Mouse (Mus musculus): ENCODE results near the gene Mbd3. TPM values are rescaled to one million over a fixed set of nuclear protein-coding genes. Genes with fewer than 3 reads are reported as not detected.

Gene Mbd3
- total and polyA plus RNA-seq, 3 experiments: 48.7 to 131 (median 67.0) TPM

DNA sequence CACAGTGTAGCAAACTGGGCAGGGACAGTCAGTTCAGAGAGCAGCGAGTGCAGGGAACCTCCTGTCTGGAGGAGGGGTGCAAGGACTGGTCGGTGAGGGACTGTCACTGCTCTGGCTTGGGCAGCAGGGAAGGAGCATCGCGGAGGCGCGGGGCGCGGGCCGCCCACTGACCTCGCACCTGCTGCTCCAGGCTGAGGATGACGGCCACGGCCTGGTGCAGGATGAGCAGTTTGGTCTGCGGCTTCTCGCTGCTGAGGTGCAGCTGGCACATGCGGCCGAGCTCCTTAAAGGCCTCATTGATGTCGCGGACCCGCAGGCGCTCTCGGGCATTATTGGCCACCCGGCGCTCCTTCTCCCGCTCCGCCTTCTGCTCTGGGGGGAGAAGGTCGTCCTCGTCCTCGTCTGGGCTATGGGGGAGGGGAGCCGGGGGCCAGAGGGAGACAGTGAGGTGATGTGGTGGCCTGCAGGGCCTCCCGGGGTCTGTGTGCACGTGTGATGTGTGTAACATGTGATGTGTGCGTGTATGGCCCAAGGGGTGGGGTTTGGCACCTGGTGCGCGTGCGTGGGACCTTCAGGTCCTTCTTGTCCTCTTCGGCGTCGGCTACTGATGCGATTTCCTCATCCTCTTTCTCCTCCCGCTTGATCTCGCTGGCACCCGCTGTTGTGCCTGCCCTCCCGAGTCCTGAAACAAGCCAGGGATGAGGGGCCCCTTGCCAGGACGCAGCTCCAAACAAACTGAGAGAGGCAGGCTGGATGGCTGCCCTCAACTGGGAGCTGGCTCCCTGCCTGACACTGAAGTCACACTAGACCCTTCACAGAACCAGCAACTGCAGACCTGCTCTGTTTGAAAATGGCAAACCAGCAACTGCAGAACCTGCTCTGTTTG, 13.5 kb upstream of the Mbd3 start:
- no peak overlapping the region for H3K9ac ChIP-seq (ENCODE audit: insufficient read depth, low read depth)
- H3K4me1 ChIP-seq (ENCODE audit: control insufficient read depth in 1 of 2, insufficient read depth in 2 of 2): peaks cover 4% of the 10 kb centered on the region in 2 experiments; a peak in 2 of 4 replicates
- no peak overlapping the region for H3K27ac ChIP-seq (ENCODE audit: insufficient read depth, low read depth)
- H3K79me2 ChIP-seq (replicated peaks; ENCODE audit: control insufficient read depth, extremely low read depth, insufficient read depth, poor library complexity, severe bottlenecking): no peaks in the 10 kb centered on the region
- no peaks in the 10 kb centered on the region for H3K27me3 ChIP-seq (replicated peaks)
- DNase-seq (ENCODE audit: extremely low read depth): no peak
- dilution Hi-C loops (cut with MboI; ENCODE audit: extremely low pct_ligation_motif_present, extremely low pct_unique_long_range_greater_than_20kb, low sequenced_read_pairs) (no loop called here), in situ Hi-C loops (cut with MboI; ENCODE audit: low pct_ligation_motif_present, low pct_unique_long_range_greater_than_20kb, low sequenced_read_pairs) (no loop called here)
- H3K4me3 ChIP-seq (replicated peaks in 1 of 3; ENCODE audit: low read depth in 2 of 3, low read length in 2 of 3, poor library complexity in 1 of 3): no peak overlapping the region
- no peak overlapping the region for H3K4me2 ChIP-seq (ENCODE audit: insufficient read depth, low read depth, poor library complexity, severe bottlenecking)
- TF ChIP-seq ZNF384 (IDR thresholded peaks at IDR 0.05; ENCODE audit: low read depth, low read length) (no peak), POLR2A (IDR thresholded peaks at IDR 0.05; ENCODE audit: low read depth, low read length) (0 out of 2 replicates have a peak, but pooled peaks have one; percentile 13)
- no peaks in the 10 kb centered on the region for H3K9me3 ChIP-seq (replicated peaks; ENCODE audit: low read length)
- peaks cover 90 to 99% of the 10 kb centered on the region in 2 experiments for H3K36me3 ChIP-seq (replicated peaks in 1 of 2; ENCODE audit: control insufficient read depth in 1 of 2, insufficient read depth in 1 of 2, low read length in 1 of 2)

DNA sequence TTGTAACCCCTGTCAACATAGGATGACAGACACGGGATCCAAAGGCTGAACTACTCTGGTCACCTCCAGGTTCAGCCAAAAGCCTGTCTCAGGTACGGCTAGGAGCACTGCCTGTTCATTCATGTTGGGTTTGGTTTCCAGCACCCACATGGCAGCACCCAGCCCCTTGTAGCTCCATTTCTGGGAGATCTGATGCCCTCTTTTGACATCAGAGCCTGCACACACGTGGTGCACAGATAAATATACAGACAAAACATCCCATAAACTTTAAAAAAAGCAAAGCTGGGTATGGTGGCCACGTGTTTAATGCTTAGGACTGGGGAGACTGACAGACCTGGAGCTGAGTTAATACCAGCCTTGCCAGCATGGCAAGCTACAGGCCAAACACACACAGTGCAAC, 8.6 kb upstream of the Mbd3 start:
- Histone ChIP-seq H3K79me2 (replicated peaks; ENCODE audit: control insufficient read depth, extremely low read depth, insufficient read depth, poor library complexity, severe bottlenecking) (peaks cover 25% of the 10 kb centered on the region), H3K4me3 (replicated peaks in 1 of 3; ENCODE audit: low read depth in 2 of 3, low read length in 2 of 3, poor library complexity in 1 of 3) (no peak overlapping the region), H3K4me1 (ENCODE audit: control insufficient read depth in 1 of 2, insufficient read depth in 2 of 2) (peaks cover 20 to 33% of the 10 kb centered on the region in 2 experiments), H3K36me3 (replicated peaks in 1 of 2; ENCODE audit: control insufficient read depth in 1 of 2, insufficient read depth in 1 of 2, low read length in 1 of 2) (peaks cover 59 to 77% of the 10 kb centered on the region in 2 experiments), H3K9ac (ENCODE audit: insufficient read depth, low read depth) (no peak overlapping the region), H3K27me3 (replicated peaks) (no peaks in the 10 kb centered on the region), H3K4me2 (ENCODE audit: insufficient read depth, low read depth, poor library complexity, severe bottlenecking) (no peak overlapping the region), H3K9me3 (replicated peaks; ENCODE audit: low read length) (peaks cover 9% of the 10 kb centered on the region), H3K27ac (ENCODE audit: insufficient read depth, low read depth) (peak overlapping the region; percentile 48; the same call in 1 of the 2 replicates)
- TF ChIP-seq ZC3H11A (IDR thresholded peaks at IDR 0.05; ENCODE audit: low read depth, low read length) (no peak), JUN (IDR thresholded peaks at IDR 0.05; ENCODE audit: insufficient read depth, low read depth, low read length) (no peak), ZMIZ1 (IDR thresholded peaks at IDR 0.05; ENCODE audit: low read depth, low read length) (peak; percentile 10; the same call in 1 of the 2 replicates), MAFK (IDR thresholded peaks at IDR 0.05; ENCODE audit: insufficient replicate concordance, low read length) (no peak), MXI1 (IDR thresholded peaks at IDR 0.05; ENCODE audit: low read depth, low read length) (no peak), POLR2AphosphoS2 (IDR thresholded peaks at IDR 0.05; ENCODE audit: low read depth, low read length) (0 out of 2 replicates have a peak, but pooled peaks have one; percentile 75), PAX5 (IDR thresholded peaks at IDR 0.05; ENCODE audit: low read length) (no peak)
- DNase-seq (ENCODE audit: extremely low read depth): no peak
- dilution Hi-C loops (cut with MboI; ENCODE audit: extremely low pct_ligation_motif_present, extremely low pct_unique_long_range_greater_than_20kb, low sequenced_read_pairs) (no loop called here), in situ Hi-C loops (cut with MboI; ENCODE audit: low pct_ligation_motif_present, low pct_unique_long_range_greater_than_20kb, low sequenced_read_pairs) (no loop called here)

DNA sequence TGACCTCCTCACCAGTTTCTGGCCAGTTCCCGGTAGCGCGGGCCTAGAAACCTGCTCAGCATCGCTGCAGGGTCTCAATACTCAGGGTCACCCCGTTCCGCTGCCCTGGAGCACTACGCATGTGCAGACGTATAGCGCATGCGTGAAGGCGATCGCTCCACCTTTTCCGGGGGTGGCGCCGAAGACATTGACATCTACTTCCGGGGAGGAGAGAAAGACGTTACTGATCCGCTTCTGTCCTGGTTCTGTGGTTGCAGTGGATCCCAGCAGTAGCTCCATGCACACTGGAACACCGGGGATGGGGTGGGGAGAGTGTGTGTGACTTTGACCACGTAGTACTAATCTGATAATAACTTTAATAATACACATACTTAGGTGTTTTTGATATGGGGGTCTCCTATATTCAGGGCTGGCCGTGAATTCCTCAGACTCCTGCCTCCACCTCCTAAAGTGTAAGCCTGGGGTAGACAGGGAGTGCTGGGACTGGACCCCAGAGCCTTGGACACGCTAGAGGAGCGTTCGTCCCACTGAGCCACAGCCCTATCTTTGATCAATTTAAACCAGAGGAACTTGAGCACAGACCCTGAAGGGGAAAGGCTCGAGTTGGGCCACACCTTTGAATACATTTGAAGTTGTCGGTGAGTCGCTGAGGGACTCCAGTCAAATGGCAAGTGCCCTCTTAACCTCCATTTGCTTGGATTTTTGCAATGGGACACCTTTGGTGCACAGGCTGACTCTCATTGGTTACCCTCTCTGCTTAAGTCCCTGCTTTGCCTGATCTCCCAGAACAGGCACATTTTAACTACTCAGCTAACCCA, 7.5 kb upstream of the Mbd3 start, which contains the start of gene Uqcr11:
Uqcr11 (minus strand) TSS at position 147 of the 818 bp plus-strand sequence.
- Histone ChIP-seq H3K27me3 (replicated peaks) (no peaks in the 10 kb centered on the region), H3K9me3 (replicated peaks; ENCODE audit: low read length) (peaks cover 9% of the 10 kb centered on the region), H3K27ac (ENCODE audit: insufficient read depth, low read depth) (peak within 1 kb of the TSS; percentile 48), H3K4me2 (ENCODE audit: insufficient read depth, low read depth, poor library complexity, severe bottlenecking) (peak within 1 kb of the TSS; percentile 83), H3K9ac (ENCODE audit: insufficient read depth, low read depth) (peak within 1 kb of the TSS; percentile 81), H3K4me1 (ENCODE audit: control insufficient read depth in 1 of 2, insufficient read depth in 2 of 2) (peaks cover 16 to 33% of the 10 kb centered on the region in 2 experiments), H3K4me3 (replicated peaks in 1 of 3; ENCODE audit: low read depth in 2 of 3, low read length in 2 of 3, poor library complexity in 1 of 3) (peak within 1 kb of the TSS; percentile 85 to 97 (median 95)), H3K36me3 (replicated peaks in 1 of 2; ENCODE audit: control insufficient read depth in 1 of 2, insufficient read depth in 1 of 2, low read length in 1 of 2) (peaks cover 56 to 76% of the 10 kb centered on the region in 2 experiments), H3K79me2 (replicated peaks; ENCODE audit: control insufficient read depth, extremely low read depth, insufficient read depth, poor library complexity, severe bottlenecking) (peaks cover 25% of the 10 kb centered on the region)
- DNase-seq (ENCODE audit: extremely low read depth): peak; percentile 92
- in situ Hi-C loops (cut with MboI; ENCODE audit: low pct_ligation_motif_present, low pct_unique_long_range_greater_than_20kb, low sequenced_read_pairs): no loop called here
- dilution Hi-C loops (cut with MboI; ENCODE audit: extremely low pct_ligation_motif_present, extremely low pct_unique_long_range_greater_than_20kb, low sequenced_read_pairs): no loop called here
- TF ChIP-seq E2F4 (IDR thresholded peaks at IDR 0.05; ENCODE audit: insufficient replicate concordance, low read depth, low read length) (no peak), SMC3 (IDR thresholded peaks at IDR 0.05; ENCODE audit: low read depth, low read length) (no peak), MXI1 (IDR thresholded peaks at IDR 0.05; ENCODE audit: low read depth, low read length) (no peak), JUN (IDR thresholded peaks at IDR 0.05; ENCODE audit: insufficient read depth, low read depth, low read length) (no peak), NELFE (IDR thresholded peaks at IDR 0.05; ENCODE audit: low read depth, low read length) (peak; percentile 83), CHD1 (IDR thresholded peaks at IDR 0.05; ENCODE audit: low read depth, low read length) (no peak), ZMIZ1 (IDR thresholded peaks at IDR 0.05; ENCODE audit: low read depth, low read length) (no peak), NRF1 (IDR thresholded peaks at IDR 0.05; ENCODE audit: low read depth, low read length) (peak; percentile 91), ETS1 (conservative IDR thresholded peaks at IDR 0.05; ENCODE audit: low read depth, low read length) (no peak), TBP (conservative IDR thresholded peaks at IDR 0.05; ENCODE audit: low read depth, low read length) (peak; percentile 80), ZNF384 (IDR thresholded peaks at IDR 0.05; ENCODE audit: low read depth, low read length) (no peak), ZC3H11A (IDR thresholded peaks at IDR 0.05; ENCODE audit: low read depth, low read length) (no peak), MEF2A (IDR thresholded peaks at IDR 0.05; ENCODE audit: borderline replicate concordance, low read depth, low read length) (no peak), RCOR1 (conservative IDR thresholded peaks at IDR 0.05; ENCODE audit: low read depth, low read length) (no peak), USF2 (conservative IDR thresholded peaks at IDR 0.05; ENCODE audit: low read depth, low read length) (no peak), POLR2AphosphoS2 (IDR thresholded peaks at IDR 0.05; ENCODE audit: low read depth, low read length) (peak; percentile 60; the same call in 1 of the 2 replicates), USF1 (IDR thresholded peaks at IDR 0.05; ENCODE audit: low read depth, low read length) (no peak)
